Mouse (Mus musculus) neural tube, embryonic 11.5 days (tissue): ENCODE data around the gene Tnfrsf21. TPM values are rescaled to one million over a fixed set of nuclear protein-coding genes. Genes with fewer than 3 reads are reported as not detected.

ENCODE experiments used
- ATAC-seq: fragments of 200-750 bp; cut with Nextera tagmentation; 2 replicates; pipeline ENCODE4 v1.8.0; 2017; ENCODE audit warnings: moderate number of reproducible peaks, mild to moderate bottlenecking, moderate TSS enrichment, moderate library complexity; ENCODE audit not compliant: insufficient read depth, low FRiP score, low TSS enrichment
- DNase-seq: peaks from one replicate; pipeline ENCODE4 v3.0.0-alpha.2; 2015; ENCODE audit warnings: low spot score
- H3K27ac ChIP-seq: fragments of 300-500 bp; sonication (generic); 2 replicates; pipeline ENCODE4 v1.5.1; 2014; ENCODE audit warnings: low read depth, mild to moderate bottlenecking, low read length
- H3K27me3 ChIP-seq: fragments of 300-500 bp; sonication (generic); 2 replicates; pipeline ENCODE4 v1.6.1; 2014; ENCODE audit warnings: mild to moderate bottlenecking, low read length, mixed read lengths; ENCODE audit not compliant: control insufficient read depth, insufficient read depth
- H3K36me3 ChIP-seq: fragments of 300-500 bp; sonication (generic); 2 replicates; pipeline ENCODE4 v1.6.1; 2014; ENCODE audit warnings: mild to moderate bottlenecking, low read length, moderate library complexity, mixed read lengths; ENCODE audit not compliant: control insufficient read depth, insufficient read depth
- H3K4me1 ChIP-seq: fragments of 300-500 bp; sonication (generic); 2 replicates; pipeline ENCODE4 v1.6.1; 2014; ENCODE audit warnings: low read length, mixed read lengths; ENCODE audit not compliant: control insufficient read depth, insufficient read depth
- H3K4me2 ChIP-seq: fragments of 300-500 bp; sonication (generic); 2 replicates; pipeline ENCODE4 v1.6.1; 2014; ENCODE audit warnings: low read depth, mild to moderate bottlenecking, moderate library complexity
- H3K4me3 ChIP-seq: fragments of 300-500 bp; sonication (generic); 2 replicates; pipeline ENCODE4 v1.5.1; 2014; ENCODE audit warnings: low read depth, low read length
- H3K9ac ChIP-seq: fragments of 300-500 bp; sonication (generic); 2 replicates; pipeline ENCODE4 v1.6.1; 2014; ENCODE audit warnings: mild to moderate bottlenecking, low read length
- H3K9me3 ChIP-seq: fragments of 300-500 bp; sonication (generic); 2 replicates; pipeline ENCODE4 v1.6.1; 2016; ENCODE audit warnings: low read length; ENCODE audit not compliant: control insufficient read depth
- WGBS: fragments of 180-500 bp; shearing (Covaris S2); extraction: QIAGEN DNeasy Blood & Tissue Kit; methylation state at CpG from one replicate; pipeline ENCODE4 v1.1.7; 2014; 5-methylcytosine and 5-hydroxymethylcytosine counted together
- polyA plus RNA-seq: library from polyadenylated mRNA; unstranded; fragments of >200 nt; fragmentation: Nextera tagmentation; extraction: Ambion mirVana; gene quantifications from 2 replicates; pipeline ENCODE4 v1.2.1, GENCODE M21; 2014

Tnfrsf21 gene
- polyA plus RNA-seq, 1 experiment from 2014 or later: 50.1 TPM

DNA sequence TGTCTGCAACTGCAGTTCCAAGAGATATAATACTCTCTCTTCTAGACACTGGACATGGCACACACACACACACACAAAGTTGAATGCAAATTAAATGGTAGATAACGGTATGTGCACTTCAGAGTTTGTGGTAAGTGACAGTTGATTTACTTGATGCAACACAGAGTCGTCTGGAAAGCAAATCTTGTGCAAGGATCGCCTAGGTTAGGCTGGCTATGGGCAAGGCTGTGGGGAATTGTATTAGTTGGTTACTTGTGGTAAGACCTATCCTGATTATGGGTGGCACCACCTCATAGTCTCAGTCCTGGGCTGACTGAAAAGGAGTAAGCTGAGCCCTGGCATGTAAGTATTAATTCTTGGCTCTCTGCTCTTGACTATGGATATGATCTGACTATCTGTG is 112.0 kb downstream of the Tnfrsf21 start:
- Histone ChIP-seq H3K27ac (no peak overlapping the region), H3K27me3 (no peaks in the 10 kb centered on the region), H3K9ac (no peak overlapping the region), H3K9me3 (no peaks in the 10 kb centered on the region), H3K4me1 (no peaks in the 10 kb centered on the region), H3K4me3 (no peak overlapping the region), H3K4me2 (no peak overlapping the region), H3K36me3 (no peaks in the 10 kb centered on the region)
- ATAC-seq (no peak), DNase-seq (no peak)
- 81% methylated on average over 3 of the region's 3 CpGs for WGBS

DNA sequence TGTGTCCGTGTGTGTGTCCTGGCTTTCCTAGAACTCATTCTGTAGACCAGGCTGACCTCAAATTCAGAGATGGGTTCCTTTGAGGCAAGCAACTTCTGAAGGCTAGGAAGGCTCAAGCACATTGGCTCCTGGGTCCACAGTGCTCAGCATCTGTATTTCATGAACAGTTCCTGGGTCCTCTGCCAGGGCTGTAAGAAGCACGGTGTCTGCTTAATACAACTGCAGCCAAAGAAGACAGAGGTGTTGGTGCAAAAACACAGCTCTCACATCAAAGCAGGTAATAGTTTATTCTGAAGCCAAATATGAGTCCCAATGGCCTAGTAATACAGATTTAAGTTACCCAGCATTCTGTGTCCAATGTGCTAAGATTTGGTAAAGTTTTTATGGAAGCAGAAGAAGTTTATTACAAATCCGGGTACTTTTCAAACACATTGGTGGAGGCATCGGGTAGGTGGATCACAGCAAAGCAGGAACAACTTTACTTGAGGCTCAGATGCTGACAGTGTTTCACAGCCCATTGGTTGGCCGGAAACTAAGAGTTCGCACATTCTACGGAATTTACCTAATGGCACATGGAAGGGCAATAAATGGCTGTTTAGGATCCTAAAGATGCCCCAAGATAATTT is 112.7 kb downstream of the Tnfrsf21 start:
- Histone ChIP-seq H3K4me3 (no peak overlapping the region), H3K4me2 (no peak overlapping the region), H3K4me1 (no peaks in the 10 kb centered on the region), H3K27ac (no peak overlapping the region), H3K27me3 (no peaks in the 10 kb centered on the region), H3K9ac (no peak overlapping the region), H3K36me3 (no peaks in the 10 kb centered on the region), H3K9me3 (no peaks in the 10 kb centered on the region)
- no peak for DNase-seq
- no peak for ATAC-seq
- WGBS: 85% methylated on average over 7 of the region's 7 CpGs

- WGBS: 90% methylated on average over 3 of the region's 3 CpGs
- no peak for DNase-seq
- Histone ChIP-seq H3K9me3 (no peaks in the 10 kb centered on the region), H3K36me3 (no peaks in the 10 kb centered on the region), H3K4me3 (no peak overlapping the region), H3K27me3 (no peaks in the 10 kb centered on the region), H3K27ac (no peak overlapping the region), H3K4me2 (no peak overlapping the region), H3K9ac (no peak overlapping the region), H3K4me1 (no peaks in the 10 kb centered on the region)
- no peak for ATAC-seq
These were observed 113.9 kb downstream of the Tnfrsf21 start for GRCm38 (mm10) chr17:43130115-43130869.

DNA sequence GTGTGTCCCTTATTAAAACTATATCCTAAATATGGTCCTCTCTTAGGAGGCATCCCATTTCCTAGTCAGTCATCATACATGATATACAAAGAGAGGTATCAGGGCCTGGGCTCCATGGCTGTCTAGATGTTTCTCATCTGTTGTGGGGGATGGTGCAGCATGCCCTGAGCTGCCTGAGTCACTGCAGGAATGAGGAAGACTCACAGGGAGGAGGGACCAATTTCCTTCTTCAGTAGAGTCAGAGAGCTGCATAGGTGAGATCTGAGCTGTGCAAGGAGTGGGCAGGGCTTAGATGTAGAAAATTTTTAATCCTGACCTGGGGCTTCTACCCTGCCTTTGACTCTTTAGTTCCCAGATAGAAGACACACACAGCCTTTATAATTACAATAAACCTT is 114.5 kb downstream of the Tnfrsf21 start:
- H3K9me3 ChIP-seq: no peaks in the 10 kb centered on the region
- no peak overlapping the region for H3K9ac ChIP-seq
- no peak overlapping the region for H3K4me3 ChIP-seq
- ATAC-seq (no peak), DNase-seq (no peak)
- no peaks in the 10 kb centered on the region for H3K27me3 ChIP-seq
- no peaks in the 10 kb centered on the region for H3K4me1 ChIP-seq
- H3K27ac ChIP-seq: no peak overlapping the region
- H3K36me3 ChIP-seq: no peaks in the 10 kb centered on the region
- H3K4me2 ChIP-seq: no peak overlapping the region

- no peaks in the 10 kb centered on the region for H3K9me3 ChIP-seq
- no peak for ATAC-seq
- no peak for DNase-seq
- H3K27ac ChIP-seq: no peak overlapping the region
- H3K4me1 ChIP-seq: no peaks in the 10 kb centered on the region
- WGBS: 81% methylated on average over 5 of the region's 5 CpGs
- H3K4me3 ChIP-seq: no peak overlapping the region
- no peaks in the 10 kb centered on the region for H3K27me3 ChIP-seq
- no peaks in the 10 kb centered on the region for H3K36me3 ChIP-seq
- no peak overlapping the region for H3K9ac ChIP-seq
- H3K4me2 ChIP-seq: no peak overlapping the region
These were observed 116.1 kb downstream of the Tnfrsf21 start for GRCm38 (mm10) chr17:43132477-43132876.

DNA sequence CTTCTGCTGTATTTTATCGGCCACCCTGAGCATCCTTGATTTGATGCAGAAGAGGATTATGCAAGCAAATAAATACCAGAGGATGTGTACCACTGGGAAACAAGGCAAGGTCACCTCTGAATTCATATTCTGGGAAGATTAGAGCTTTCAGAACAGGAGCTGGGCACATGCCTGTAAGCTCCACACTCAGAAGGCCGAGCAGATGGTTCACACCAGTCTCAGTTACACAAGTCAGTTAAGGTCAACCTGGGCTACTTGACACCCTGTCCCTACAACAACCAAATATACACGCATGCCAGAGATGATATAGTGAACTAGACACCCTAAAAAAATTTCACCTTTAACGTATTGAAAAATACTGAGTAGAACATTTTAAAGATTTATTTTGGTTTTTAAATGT is 116.8 kb downstream of the Tnfrsf21 start:
- H3K9ac ChIP-seq: no peak overlapping the region
- H3K9me3 ChIP-seq: no peaks in the 10 kb centered on the region
- no peak overlapping the region for H3K27ac ChIP-seq
- no peak for ATAC-seq
- 88% methylated on average over 4 of the region's 4 CpGs for WGBS
- no peak overlapping the region for H3K4me2 ChIP-seq
- H3K4me3 ChIP-seq: no peak overlapping the region
- H3K36me3 ChIP-seq: no peaks in the 10 kb centered on the region
- no peaks in the 10 kb centered on the region for H3K27me3 ChIP-seq
- no peak for DNase-seq
- no peaks in the 10 kb centered on the region for H3K4me1 ChIP-seq

GRCm38 (mm10) chr17:43134991-43135390 is 118.6 kb downstream of the Tnfrsf21 start:
- DNase-seq: no peak
- Histone ChIP-seq H3K27ac (no peak overlapping the region), H3K4me2 (no peak overlapping the region), H3K9me3 (no peaks in the 10 kb centered on the region), H3K36me3 (no peaks in the 10 kb centered on the region), H3K9ac (no peak overlapping the region), H3K27me3 (no peaks in the 10 kb centered on the region), H3K4me3 (no peak overlapping the region), H3K4me1 (no peaks in the 10 kb centered on the region)
- ATAC-seq: no peak
- 72% methylated on average over 4 of the region's 4 CpGs for WGBS

DNA sequence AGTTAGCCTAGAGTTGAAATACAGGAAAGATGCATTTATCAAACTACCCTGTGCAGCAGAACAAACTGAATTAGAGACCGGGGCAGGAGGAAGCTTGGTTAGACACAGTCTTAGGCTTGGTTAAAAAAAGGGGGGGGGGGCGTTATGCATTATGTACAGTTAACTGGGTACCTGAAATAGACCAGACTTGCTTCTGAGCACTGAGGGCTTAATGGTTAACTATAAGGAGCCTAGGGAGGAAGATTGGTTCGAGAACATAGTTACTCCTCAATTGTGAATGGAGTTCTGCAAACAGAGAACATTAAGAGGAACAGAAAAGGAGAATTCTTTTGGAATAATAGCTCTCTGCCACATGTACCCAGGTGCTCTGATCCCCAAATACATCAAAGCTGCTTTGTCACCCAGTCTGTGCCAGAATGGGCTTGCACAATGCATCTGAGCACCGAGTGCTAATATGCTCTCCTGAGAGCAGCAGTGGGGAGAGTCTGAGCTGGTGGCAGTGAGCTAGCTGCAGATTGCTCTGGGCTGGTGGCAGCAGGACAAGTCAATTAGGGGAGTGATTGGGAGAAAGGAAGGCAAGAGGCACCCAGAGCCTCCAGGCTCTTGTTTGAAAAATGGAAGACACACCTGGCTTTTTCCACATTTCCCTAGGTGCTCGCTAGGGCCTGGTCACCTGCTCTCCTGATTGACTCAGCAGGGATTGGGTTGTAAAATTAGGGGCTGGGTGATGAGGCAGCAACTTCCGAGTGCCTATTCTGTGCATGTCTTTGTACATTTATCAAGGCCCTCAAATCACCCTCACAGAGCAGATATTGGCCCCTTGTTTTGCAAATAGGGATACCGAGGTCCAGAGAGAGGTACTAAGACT is 119.3 kb downstream of the Tnfrsf21 start:
- Histone ChIP-seq H3K27me3 (no peaks in the 10 kb centered on the region), H3K4me3 (no peak overlapping the region), H3K9me3 (no peaks in the 10 kb centered on the region), H3K36me3 (no peaks in the 10 kb centered on the region), H3K9ac (no peak overlapping the region), H3K27ac (no peak overlapping the region), H3K4me2 (no peak overlapping the region), H3K4me1 (no peaks in the 10 kb centered on the region)
- ATAC-seq: no peak
- no peak for DNase-seq
- WGBS: 38% methylated on average over 7 of the region's 7 CpGs
